Mouse (Mus musculus) ES-Bruce4 (cell line): ENCODE data around the gene Hdc. TPM values are rescaled to one million over a fixed set of nuclear protein-coding genes. Genes with fewer than 3 reads are reported as not detected.

Experiments
- H3K27ac ChIP-seq: 2 replicates; pipeline ENCODE4 v1.5.1; 2012; ENCODE audit warnings: low read length, inconsistent platforms; ENCODE audit not compliant: insufficient read depth
- H3K27me3 ChIP-seq: 2 replicates; pipeline ENCODE4 v1.6.1; 2012; ENCODE audit warnings: mild to moderate bottlenecking, low read length, inconsistent platforms; ENCODE audit not compliant: control insufficient read depth, poor library complexity, insufficient read depth, severe bottlenecking
- H3K36me3 ChIP-seq: 2 replicates; pipeline ENCODE4 v1.6.1; 2012; ENCODE audit warnings: inconsistent platforms, mild to moderate bottlenecking, low read length, moderate library complexity; ENCODE audit not compliant: control insufficient read depth, poor library complexity, insufficient read depth, severe bottlenecking
- H3K4me1 ChIP-seq: one replicate; pipeline ENCODE4 v1.8.1; 2011; ENCODE audit warnings: low read length; ENCODE audit not compliant: control insufficient read depth, insufficient read depth
- H3K4me3 ChIP-seq: 2 replicates; pipeline ENCODE4 v1.5.1; 2011; ENCODE audit warnings: low read depth, mild to moderate bottlenecking, low read length
- H3K9ac ChIP-seq: 2 replicates; pipeline ENCODE4 v1.6.1; 2012; ENCODE audit warnings: low read depth, mild to moderate bottlenecking, inconsistent platforms; ENCODE audit not compliant: poor library complexity, severe bottlenecking
- H3K9me3 ChIP-seq: replicated peaks from 2 replicates; pipeline ENCODE4 v1.6.1; 2012; ENCODE audit warnings: mild to moderate bottlenecking, low read length, inconsistent platforms; ENCODE audit not compliant: control insufficient read depth, poor library complexity, insufficient read depth, severe bottlenecking
- CTCF ChIP-seq: IDR thresholded peaks from one replicate; pipeline ENCODE4 v1.8.1; 2011; ENCODE audit warnings: low read depth, low read length
- EP300 ChIP-seq: IDR thresholded peaks from 2 replicates; pipeline ENCODE4 v1.6.1; 2011; ENCODE audit warnings: low read depth, low read length; ENCODE audit not compliant: insufficient read depth
- POLR2A ChIP-seq: IDR thresholded peaks from one replicate; pipeline ENCODE4 v1.8.1; 2011; ENCODE audit warnings: low read length; ENCODE audit not compliant: insufficient read depth
- polyA plus RNA-seq: library from polyadenylated mRNA; stranded (reverse); fragments of >200 nt; gene quantifications from 2 replicates; pipeline ENCODE4 v1.2.4, GENCODE M21; 2011; ENCODE audit warnings: low read depth; ENCODE audit not compliant: missing spikeins, insufficient read depth, insufficient read length

The Hdc gene
- polyA plus RNA-seq, 1 experiment, result not detected

GRCm38 (mm10) chr2:126584621-126585369 is 34.3 kb downstream of the Hdc start:
- TF ChIP-seq CTCF (no peak), POLR2A (no peak), EP300 (no peak)
- H3K4me1 ChIP-seq, result no peaks in the 10 kb centered on the region
- no peak overlapping the region for H3K27ac ChIP-seq
- no peak overlapping the region for H3K4me3 ChIP-seq
- H3K36me3 ChIP-seq, result peaks cover 3% of the 10 kb centered on the region
- no peaks in the 10 kb centered on the region for H3K27me3 ChIP-seq
- no peak overlapping the region for H3K9ac ChIP-seq
- no peaks in the 10 kb centered on the region for H3K9me3 ChIP-seq

GRCm38 (mm10) chr2:126583960-126584359 is 35.1 kb downstream of the Hdc start:
- TF ChIP-seq POLR2A (no peak), CTCF (no peak), EP300 (no peak)
- H3K27me3 ChIP-seq, result no peaks in the 10 kb centered on the region
- H3K9ac ChIP-seq, result no peak overlapping the region
- H3K36me3 ChIP-seq, result peaks cover 4% of the 10 kb centered on the region
- no peaks in the 10 kb centered on the region for H3K4me1 ChIP-seq
- H3K4me3 ChIP-seq, result no peak overlapping the region
- no peak overlapping the region for H3K27ac ChIP-seq
- no peaks in the 10 kb centered on the region for H3K9me3 ChIP-seq

GRCm38 (mm10) chr2:126579282-126579681 is 39.8 kb downstream of the Hdc start:
- Histone ChIP-seq H3K9me3 (no peaks in the 10 kb centered on the region), H3K36me3 (peaks cover 9% of the 10 kb centered on the region), H3K27me3 (no peaks in the 10 kb centered on the region), H3K4me1 (no peaks in the 10 kb centered on the region), H3K9ac (no peak overlapping the region), H3K4me3 (no peak overlapping the region), H3K27ac (no peak overlapping the region)
- TF ChIP-seq POLR2A (no peak), CTCF (no peak), EP300 (no peak)

- no peaks in the 10 kb centered on the region for H3K27me3 ChIP-seq
- no peak overlapping the region for H3K4me3 ChIP-seq
- no peak overlapping the region for H3K27ac ChIP-seq
- no peak for TF ChIP-seq POLR2A
- TF ChIP-seq EP300, result no peak
- TF ChIP-seq CTCF, result no peak
- H3K4me1 ChIP-seq, result no peaks in the 10 kb centered on the region
- no peaks in the 10 kb centered on the region for H3K9me3 ChIP-seq
- no peak overlapping the region for H3K9ac ChIP-seq
- H3K36me3 ChIP-seq, result peaks cover 9% of the 10 kb centered on the region
Observed at GRCm38 (mm10) chr2:126577362-126577761, 41.7 kb downstream of the Hdc start.

GRCm38 (mm10) chr2:126575391-126576176 is 43.5 kb downstream of the Hdc start:
- Histone ChIP-seq H3K27me3 (no peaks in the 10 kb centered on the region), H3K27ac (no peak overlapping the region), H3K9ac (no peak overlapping the region), H3K4me3 (no peak overlapping the region), H3K36me3 (peaks cover 9% of the 10 kb centered on the region), H3K4me1 (no peaks in the 10 kb centered on the region), H3K9me3 (0 out of 2 replicates have a peak, but pooled peaks cover 2% of the 10 kb centered on the region)
- TF ChIP-seq CTCF (no peak), POLR2A (no peak), EP300 (no peak)

- Histone ChIP-seq H3K27ac (no peak overlapping the region), H3K9me3 (0 out of 2 replicates have a peak, but pooled peaks cover 2% of the 10 kb centered on the region), H3K4me3 (no peak overlapping the region), H3K27me3 (no peaks in the 10 kb centered on the region), H3K36me3 (peaks cover 5% of the 10 kb centered on the region), H3K9ac (no peak overlapping the region), H3K4me1 (no peaks in the 10 kb centered on the region)
- TF ChIP-seq CTCF, result no peak
- no peak for TF ChIP-seq EP300
- no peak for TF ChIP-seq POLR2A
Observed at GRCm38 (mm10) chr2:126572747-126573146, 46.4 kb downstream of the Hdc start.
